Mouse (Mus musculus): ENCODE results near the gene Cd2. TPM values are rescaled to one million over a fixed set of nuclear protein-coding genes. Genes with fewer than 3 reads are reported as not detected.

The Cd2 gene
- polyA plus RNA-seq, 1 experiment from 2014 or later, result not detected

GRCm38 (mm10) chr3:101292611-101293010 lies 4.9 kb upstream of the Cd2 start:
- no peak overlapping the region for H3K9ac ChIP-seq
- H3K36me3 ChIP-seq, result no peaks in the 10 kb centered on the region
- ATAC-seq (ENCODE audit: low read depth) (no peak), DNase-seq (no peak)
- 0 out of 2 replicates have a peak, but pooled peaks cover 3% of the 10 kb centered on the region for H3K4me1 ChIP-seq (replicated peaks)
- H3K9me3 ChIP-seq (replicated peaks), result no peaks in the 10 kb centered on the region
- H3K27ac ChIP-seq, result no peak overlapping the region
- H3K27me3 ChIP-seq, result 0 out of 2 replicates have a peak, but pooled peaks cover 3% of the 10 kb centered on the region
- 66% methylated on average over 5 of the region's 5 CpGs for WGBS (ENCODE audit: insufficient replicate concordance)
- H3K4me3 ChIP-seq (replicated peaks), result no peak overlapping the region
- no peak overlapping the region for H3K4me2 ChIP-seq

DNA sequence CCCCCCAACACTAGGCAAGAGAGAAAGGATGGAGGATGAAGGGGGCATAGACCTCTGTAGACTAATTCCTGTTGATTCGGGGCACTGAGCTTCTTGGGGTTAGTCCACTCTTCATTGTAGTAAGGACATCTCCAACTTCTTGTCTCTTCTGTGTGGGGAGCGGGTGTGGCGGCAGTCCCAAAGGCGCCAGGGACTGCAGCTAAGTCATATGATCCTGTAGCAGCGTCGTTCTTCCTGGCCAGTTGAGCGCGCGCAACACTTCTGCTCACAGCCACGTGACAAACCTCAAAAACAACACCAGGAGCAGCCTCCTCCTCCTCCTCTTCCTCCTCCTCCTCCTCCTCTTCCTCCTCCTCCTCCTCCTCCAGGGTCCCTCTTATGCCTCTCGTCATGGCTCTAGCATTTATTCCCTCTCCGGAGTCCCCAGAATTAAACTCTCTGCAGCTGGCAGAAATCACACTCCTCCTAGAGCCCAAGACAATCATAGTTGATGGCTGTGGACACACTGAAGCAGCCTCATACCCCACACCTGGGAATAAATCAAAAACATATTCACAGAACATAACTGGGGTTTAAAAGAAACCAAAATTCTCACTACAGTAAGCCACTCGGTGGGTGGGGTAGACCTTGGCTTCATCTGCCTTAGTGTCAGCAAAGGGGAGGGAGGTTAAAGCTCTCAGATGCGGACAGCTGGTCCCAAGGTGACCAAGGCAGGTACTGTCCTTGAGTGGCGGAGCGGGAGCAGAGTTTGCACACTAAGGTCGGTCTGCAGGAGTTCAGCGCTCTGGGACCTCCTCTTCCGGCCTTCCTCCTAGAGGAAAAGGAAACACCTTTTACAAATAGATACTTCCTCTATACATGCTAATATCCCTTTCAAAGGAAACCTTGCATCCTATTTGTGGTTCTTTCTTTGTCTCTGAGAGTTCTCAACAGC lies 3.1 kb upstream of the Cd2 start:
- Histone ChIP-seq H3K36me3 (no peaks in the 10 kb centered on the region), H3K4me3 (replicated peaks) (no peak overlapping the region), H3K4me1 (replicated peaks) (0 out of 2 replicates have a peak, but pooled peaks cover 2% of the 10 kb centered on the region), H3K9ac (no peak overlapping the region), H3K27ac (no peak overlapping the region), H3K9me3 (replicated peaks) (no peaks in the 10 kb centered on the region), H3K4me2 (no peak overlapping the region), H3K27me3 (0 out of 2 replicates have a peak, but pooled peaks cover 3% of the 10 kb centered on the region)
- ATAC-seq (ENCODE audit: low read depth), result no peak
- DNase-seq, result no peak
- WGBS (ENCODE audit: insufficient replicate concordance), result 53% methylated on average over 19 of the region's 19 CpGs

DNA sequence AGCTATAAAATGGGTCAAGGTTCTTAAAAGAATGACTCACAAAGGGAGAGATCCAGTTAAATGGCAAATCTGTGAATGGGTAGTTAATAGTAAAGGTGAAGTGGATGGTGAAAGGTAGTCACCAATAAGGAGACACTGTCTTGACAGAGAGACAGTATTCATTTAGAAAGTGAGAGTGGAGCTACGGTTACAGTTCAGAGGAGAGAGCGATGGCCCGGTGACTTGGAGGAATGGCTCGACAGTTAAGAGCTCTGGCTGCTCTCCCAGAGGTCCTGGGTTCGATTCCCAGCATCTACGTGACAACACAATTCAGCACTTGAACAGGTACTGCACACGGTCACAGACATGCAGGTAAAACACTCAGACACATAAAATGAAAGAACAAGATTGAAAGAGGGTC lies 2.3 kb upstream of the Cd2 start:
- H3K4me2 ChIP-seq, result no peak overlapping the region
- 0 out of 2 replicates have a peak, but pooled peaks cover 3% of the 10 kb centered on the region for H3K27me3 ChIP-seq
- no peak overlapping the region for H3K27ac ChIP-seq
- H3K4me1 ChIP-seq (replicated peaks), result no peaks in the 10 kb centered on the region
- ATAC-seq (ENCODE audit: low read depth) (no peak), DNase-seq (no peak)
- no peaks in the 10 kb centered on the region for H3K9me3 ChIP-seq (replicated peaks)
- H3K4me3 ChIP-seq (replicated peaks), result no peak overlapping the region
- WGBS (ENCODE audit: insufficient replicate concordance), result 72% methylated on average over 7 of the region's 7 CpGs
- no peak overlapping the region for H3K9ac ChIP-seq
- H3K36me3 ChIP-seq, result no peaks in the 10 kb centered on the region

GRCm38 (mm10) chr3:101289406-101289805 lies 1.7 kb upstream of the Cd2 start:
- no peaks in the 10 kb centered on the region for H3K4me1 ChIP-seq (replicated peaks)
- H3K4me2 ChIP-seq, result no peak overlapping the region
- 73% methylated on average over 3 of the region's 3 CpGs for WGBS (ENCODE audit: insufficient replicate concordance)
- DNase-seq (no peak), ATAC-seq (ENCODE audit: low read depth) (no peak)
- H3K9me3 ChIP-seq (replicated peaks), result no peaks in the 10 kb centered on the region
- no peaks in the 10 kb centered on the region for H3K36me3 ChIP-seq
- H3K9ac ChIP-seq, result no peak overlapping the region
- no peak overlapping the region for H3K4me3 ChIP-seq (replicated peaks)
- no peak overlapping the region for H3K27ac ChIP-seq
- 0 out of 2 replicates have a peak, but pooled peaks cover 3% of the 10 kb centered on the region for H3K27me3 ChIP-seq

GRCm38 (mm10) chr3:101286336-101287325 lies 1.1 kb downstream of the Cd2 start:
- Histone ChIP-seq H3K4me3 (replicated peaks) (no peak overlapping the region), H3K9me3 (replicated peaks) (no peaks in the 10 kb centered on the region), H3K4me2 (no peak overlapping the region), H3K27ac (no peak overlapping the region), H3K27me3 (0 out of 2 replicates have a peak, but pooled peaks cover 3% of the 10 kb centered on the region), H3K4me1 (replicated peaks) (no peaks in the 10 kb centered on the region), H3K36me3 (no peaks in the 10 kb centered on the region), H3K9ac (no peak overlapping the region)
- no peak for ATAC-seq (ENCODE audit: low read depth)
- 61% methylated on average over 12 of the region's 12 CpGs for WGBS (ENCODE audit: insufficient replicate concordance)
- no peak for DNase-seq

GRCm38 (mm10) chr3:101285851-101286250 lies 1.9 kb downstream of the Cd2 start:
- no peaks in the 10 kb centered on the region for H3K4me1 ChIP-seq (replicated peaks)
- ATAC-seq (ENCODE audit: low read depth) (no peak), DNase-seq (no peak)
- H3K4me3 ChIP-seq (replicated peaks), result no peak overlapping the region
- no peak overlapping the region for H3K27ac ChIP-seq
- WGBS (ENCODE audit: insufficient replicate concordance), result 81% methylated on average over 12 of the region's 12 CpGs
- H3K4me2 ChIP-seq, result no peak overlapping the region
- H3K9me3 ChIP-seq (replicated peaks), result no peaks in the 10 kb centered on the region
- 0 out of 2 replicates have a peak, but pooled peaks cover 3% of the 10 kb centered on the region for H3K27me3 ChIP-seq
- no peaks in the 10 kb centered on the region for H3K36me3 ChIP-seq
- H3K9ac ChIP-seq, result no peak overlapping the region

DNA sequence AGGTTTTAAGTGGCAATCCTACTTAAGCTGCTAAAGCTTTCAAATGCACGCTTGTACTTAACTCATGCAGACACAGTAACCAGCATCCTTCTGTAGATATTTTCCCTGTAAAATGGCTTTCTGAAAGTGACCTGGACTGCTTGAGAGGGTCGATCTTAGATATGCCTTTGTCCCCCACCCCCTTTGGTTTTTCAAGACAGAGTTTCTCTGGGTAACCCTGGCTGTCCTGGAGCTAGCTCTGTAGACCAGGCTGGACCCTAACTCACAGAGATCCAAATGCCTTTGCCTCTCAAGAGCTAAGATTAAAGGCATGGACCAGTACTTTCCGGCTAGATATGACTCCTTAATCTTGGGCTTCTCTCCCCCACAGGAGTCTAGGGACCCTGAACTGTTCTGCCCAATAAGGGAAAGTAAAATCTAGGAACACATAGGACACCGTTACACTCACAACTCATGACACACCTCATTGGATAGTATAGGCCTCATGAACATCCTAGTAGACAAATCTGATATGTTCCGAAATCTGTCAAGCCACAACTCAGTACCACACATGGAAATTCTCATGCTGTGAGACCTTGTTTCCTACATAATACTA lies 2.6 kb downstream of the Cd2 start:
- H3K4me2 ChIP-seq, result no peak overlapping the region
- H3K9ac ChIP-seq, result no peak overlapping the region
- H3K9me3 ChIP-seq (replicated peaks), result no peaks in the 10 kb centered on the region
- peaks cover 4% of the 10 kb centered on the region; the same call in 1 of the 2 replicates for H3K27me3 ChIP-seq
- H3K36me3 ChIP-seq, result no peaks in the 10 kb centered on the region
- H3K4me1 ChIP-seq (replicated peaks), result no peaks in the 10 kb centered on the region
- ATAC-seq (ENCODE audit: low read depth), result no peak
- no peak overlapping the region for H3K4me3 ChIP-seq (replicated peaks)
- no peak overlapping the region for H3K27ac ChIP-seq
- no peak for DNase-seq
- 69% methylated on average over 5 of the region's 5 CpGs for WGBS (ENCODE audit: insufficient replicate concordance)

DNA sequence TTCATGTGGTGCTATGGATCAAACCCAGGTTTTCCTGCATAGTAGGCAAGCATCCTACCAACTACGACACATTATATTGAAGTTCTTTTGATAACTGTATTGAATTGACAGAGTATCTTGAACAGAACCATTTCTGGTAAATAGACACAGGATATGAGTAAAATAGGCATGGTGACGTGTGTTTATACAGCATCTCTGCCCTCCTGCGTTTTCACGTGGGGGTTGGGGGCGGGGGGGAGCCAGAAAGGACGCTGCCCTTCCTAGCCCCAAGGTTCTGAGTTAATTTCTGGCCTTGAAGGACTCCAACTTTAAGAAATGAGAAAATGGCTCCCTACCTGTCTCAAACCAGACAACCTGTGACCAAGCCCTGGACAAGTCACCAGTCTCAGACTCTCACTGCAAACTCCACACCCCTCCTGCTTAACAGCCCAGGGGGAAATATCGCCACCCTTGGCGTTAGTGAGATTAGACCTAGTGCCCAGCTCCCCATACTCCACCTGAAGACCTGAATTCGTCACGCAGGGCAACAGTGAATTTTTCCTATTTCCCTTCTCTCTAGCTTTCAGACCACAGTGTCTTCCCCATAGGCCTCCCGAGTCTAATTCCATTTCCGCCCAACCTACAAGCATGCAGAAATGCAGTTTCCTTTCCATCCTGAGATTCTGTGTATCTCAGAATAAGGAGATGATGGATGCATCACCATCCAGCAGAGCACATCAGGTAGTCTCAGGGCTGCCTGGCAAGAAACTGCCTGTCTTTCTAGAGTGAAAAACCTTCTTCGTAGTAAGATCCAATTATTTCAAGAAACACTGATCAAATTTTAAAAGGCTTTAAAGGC lies 3.7 kb downstream of the Cd2 start:
- Histone ChIP-seq H3K4me2 (no peak overlapping the region), H3K36me3 (no peaks in the 10 kb centered on the region), H3K27me3 (peaks cover 5% of the 10 kb centered on the region), H3K4me1 (replicated peaks) (no peaks in the 10 kb centered on the region), H3K27ac (no peak overlapping the region), H3K9ac (no peak overlapping the region), H3K4me3 (replicated peaks) (no peak overlapping the region), H3K9me3 (replicated peaks) (no peaks in the 10 kb centered on the region)
- DNase-seq (no peak), ATAC-seq (ENCODE audit: low read depth) (no peak)
- WGBS (ENCODE audit: insufficient replicate concordance), result 68% methylated on average over 13 of the region's 13 CpGs

GRCm38 (mm10) chr3:101283441-101283840 lies 4.3 kb downstream of the Cd2 start:
- H3K4me1 ChIP-seq (replicated peaks), result no peaks in the 10 kb centered on the region
- H3K4me3 ChIP-seq (replicated peaks), result no peak overlapping the region
- 63% methylated on average over 4 of the region's 4 CpGs for WGBS (ENCODE audit: insufficient replicate concordance)
- H3K9ac ChIP-seq, result no peak overlapping the region
- no peak overlapping the region for H3K4me2 ChIP-seq
- no peak overlapping the region for H3K27ac ChIP-seq
- H3K36me3 ChIP-seq, result no peaks in the 10 kb centered on the region
- ATAC-seq (ENCODE audit: low read depth) (no peak), DNase-seq (no peak)
- peaks cover 12% of the 10 kb centered on the region for H3K27me3 ChIP-seq
- H3K9me3 ChIP-seq (replicated peaks), result no peaks in the 10 kb centered on the region

GRCm38 (mm10) chr3:101282556-101283180 lies 5.1 kb downstream of the Cd2 start:
- H3K9ac ChIP-seq, result no peak overlapping the region
- H3K9me3 ChIP-seq (replicated peaks), result no peaks in the 10 kb centered on the region
- H3K27me3 ChIP-seq, result peaks cover 13% of the 10 kb centered on the region
- H3K4me3 ChIP-seq (replicated peaks), result no peak overlapping the region
- H3K4me1 ChIP-seq (replicated peaks), result no peaks in the 10 kb centered on the region
- no peak overlapping the region for H3K4me2 ChIP-seq
- H3K36me3 ChIP-seq, result no peaks in the 10 kb centered on the region
- ATAC-seq (ENCODE audit: low read depth) (no peak), DNase-seq (no peak)
- 69% methylated on average over 9 of the region's 9 CpGs for WGBS (ENCODE audit: insufficient replicate concordance)
- H3K27ac ChIP-seq, result no peak overlapping the region

All from liver, embryonic 13.5 days (tissue).